Mouse (Mus musculus) large intestine, adult 2 months (tissue): Measurements from ENCODE around the gene Crmp1. TPM values are rescaled to one million over a fixed set of nuclear protein-coding genes. Genes with fewer than 3 reads are reported as not detected.

ENCODE experiments used
- polyA plus RNA-seq: library from polyadenylated mRNA; depleted of rRNA; stranded (reverse); fragments of >200 nt; gene quantifications from 2 replicates; pipeline ENCODE4 v1.2.3, GENCODE M21; 2012; rRNA removed

Crmp1 gene
- polyA plus RNA-seq, 1 experiment: 1.7 TPM

Other genes with a start within 250 kb of the Crmp1 start
- 0.60 and 0.84 TPM in 2 replicates for gene Gm1043, start 156.6 kb upstream of the Crmp1 start, polyA plus RNA-seq
- gene Evc, start 95.0 kb downstream of the Crmp1 start, polyA plus RNA-seq: 3.8 and 4.7 TPM in 2 replicates
- 2.4 and 4.0 TPM in 2 replicates for gene Evc2, start 96.6 kb downstream of the Crmp1 start, polyA plus RNA-seq